Mouse (Mus musculus): Measurements from ENCODE around the gene Farp1. TPM values are rescaled to one million over a fixed set of nuclear protein-coding genes. Genes with fewer than 3 reads are reported as not detected.

Farp1 gene
- polyA plus RNA-seq, 1 experiment from 2014 or later = 32.5 TPM

DNA sequence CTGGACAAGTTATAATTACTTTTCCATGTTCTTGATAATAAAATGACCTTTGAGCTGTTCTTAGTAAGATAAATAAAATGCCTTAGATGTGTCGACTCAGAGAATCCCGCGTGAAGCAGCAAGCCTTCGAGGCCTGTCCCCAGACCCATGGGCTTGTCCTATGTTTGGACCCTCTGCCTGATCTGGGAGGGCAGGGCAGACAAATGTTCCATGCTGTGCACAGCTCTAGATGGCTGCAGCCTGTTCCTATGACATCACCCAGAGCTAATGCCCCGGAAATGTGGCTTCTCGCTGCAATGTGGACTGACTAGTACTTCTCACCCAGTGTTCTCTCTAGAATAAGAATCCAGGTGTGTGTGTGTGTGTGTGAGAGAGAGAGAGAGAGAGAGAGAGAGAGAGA, 229.5 kb downstream of the Farp1 start:
- H3K27me3 ChIP-seq = no peaks in the 10 kb centered on the region
- H3K36me3 ChIP-seq = peaks cover 52% of the 10 kb centered on the region
- no peak overlapping the region for H3K4me3 ChIP-seq (replicated peaks)
- no peak for ATAC-seq (ENCODE audit: insufficient number of reproducible peaks, low FRiP score, low TSS enrichment, low read depth)
- no peak overlapping the region for H3K27ac ChIP-seq (replicated peaks)
- no peaks in the 10 kb centered on the region for H3K9me3 ChIP-seq (replicated peaks)
- H3K4me2 ChIP-seq (replicated peaks) = no peak overlapping the region
- H3K9ac ChIP-seq = no peak overlapping the region
- peaks cover 7% of the 10 kb centered on the region; the same call in 1 of the 2 replicates for H3K4me1 ChIP-seq
- WGBS = 79% methylated on average over 6 of the region's 6 CpGs

DNA sequence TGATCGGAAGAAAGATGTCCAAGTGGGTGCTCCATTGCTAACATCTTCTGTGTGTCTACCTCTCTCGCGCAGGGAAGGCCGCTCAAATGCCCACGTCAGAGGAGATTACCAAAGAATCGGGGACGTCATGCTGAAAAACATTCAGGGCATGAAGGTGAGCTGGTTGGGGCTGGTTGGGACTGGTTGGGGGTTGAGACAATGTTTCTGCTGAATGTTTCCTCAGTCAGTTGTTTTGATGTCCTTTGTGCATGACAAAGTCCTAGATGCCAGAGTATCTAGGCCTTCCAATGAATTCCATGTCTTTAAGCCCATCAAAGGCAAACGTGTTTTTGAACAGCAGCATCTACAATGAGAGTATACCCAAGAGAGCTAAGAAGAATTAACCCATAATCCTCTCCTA, 232.8 kb downstream of the Farp1 start:
- ATAC-seq (ENCODE audit: insufficient number of reproducible peaks, low FRiP score, low TSS enrichment, low read depth) = no peak
- Histone ChIP-seq H3K9me3 (replicated peaks) (no peaks in the 10 kb centered on the region), H3K27me3 (no peaks in the 10 kb centered on the region), H3K4me2 (replicated peaks) (no peak overlapping the region), H3K4me1 (no peaks in the 10 kb centered on the region), H3K36me3 (peaks cover 64% of the 10 kb centered on the region), H3K27ac (replicated peaks) (no peak overlapping the region), H3K9ac (no peak overlapping the region), H3K4me3 (replicated peaks) (no peak overlapping the region)
- WGBS = 76% methylated on average over 8 of the region's 8 CpGs

DNA sequence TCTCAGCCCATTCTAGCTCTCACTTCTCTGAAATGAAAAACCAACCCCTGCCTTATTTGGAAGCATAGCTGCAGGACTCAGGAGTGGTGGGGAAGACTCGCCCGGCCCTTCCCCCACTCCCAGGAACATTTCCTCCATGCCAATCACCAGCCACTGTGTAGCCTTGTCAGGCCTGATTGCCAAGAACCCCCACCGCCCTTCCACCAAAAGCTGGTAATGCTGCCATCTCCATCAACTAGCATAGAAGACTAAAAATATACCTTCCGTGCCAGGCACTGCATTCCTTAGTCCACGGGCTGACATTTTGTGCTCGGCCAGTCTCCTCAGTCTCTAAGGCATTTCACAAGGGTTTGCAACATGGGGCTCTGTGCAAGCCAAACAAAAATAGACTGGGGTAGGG, 235.5 kb downstream of the Farp1 start:
- H3K36me3 ChIP-seq = peaks cover 78% of the 10 kb centered on the region
- no peak overlapping the region for H3K9ac ChIP-seq
- WGBS = 63% methylated on average over 6 of the region's 6 CpGs
- no peak overlapping the region for H3K4me2 ChIP-seq (replicated peaks)
- no peak overlapping the region for H3K4me3 ChIP-seq (replicated peaks)
- no peaks in the 10 kb centered on the region for H3K9me3 ChIP-seq (replicated peaks)
- no peak for ATAC-seq (ENCODE audit: insufficient number of reproducible peaks, low FRiP score, low TSS enrichment, low read depth)
- no peaks in the 10 kb centered on the region for H3K27me3 ChIP-seq
- H3K27ac ChIP-seq (replicated peaks) = no peak overlapping the region
- no peaks in the 10 kb centered on the region for H3K4me1 ChIP-seq

DNA sequence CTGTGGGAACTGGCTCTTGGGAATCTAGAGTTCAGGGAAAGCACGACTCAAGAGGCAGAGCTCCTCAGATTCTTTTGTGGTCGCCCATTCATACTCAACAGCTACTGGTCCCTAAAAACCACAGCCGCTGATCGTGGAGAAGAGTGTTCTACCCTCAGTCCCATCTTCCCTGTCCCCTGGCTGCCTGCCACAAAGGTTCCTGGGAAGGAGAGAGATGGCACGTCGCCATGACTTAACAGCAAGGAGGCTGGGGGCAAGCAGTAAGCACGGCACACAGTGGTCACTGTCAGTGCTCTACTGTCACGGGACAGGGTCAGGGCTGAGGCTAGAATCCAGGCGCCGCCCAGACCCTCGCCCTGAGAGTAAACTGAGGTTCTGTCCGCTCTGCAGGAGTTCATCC, 240.0 kb downstream of the Farp1 start:
- no peak for ATAC-seq (ENCODE audit: insufficient number of reproducible peaks, low FRiP score, low TSS enrichment, low read depth)

DNA sequence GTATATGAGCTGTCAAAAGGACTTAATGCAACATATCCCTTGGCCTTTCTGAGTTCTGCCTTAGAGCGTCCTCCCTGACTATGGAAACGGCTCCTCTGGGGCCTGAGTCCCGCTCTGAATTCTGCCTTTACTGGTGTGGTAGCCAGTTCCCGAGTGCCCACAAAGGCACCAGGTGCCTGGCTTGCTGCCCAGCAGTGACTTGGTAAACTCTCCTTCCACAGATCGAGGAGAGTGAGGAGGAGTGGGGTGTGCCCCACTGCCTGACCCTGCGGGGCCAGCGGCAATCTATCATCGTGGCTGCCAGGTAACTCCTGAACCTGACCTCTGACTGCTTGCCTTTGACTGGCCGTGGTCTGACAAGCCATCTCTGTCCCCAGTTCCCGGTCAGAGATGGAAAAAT, 241.0 kb downstream of the Farp1 start:
- WGBS = 85% methylated on average over 10 of the region's 10 CpGs
- peaks cover 92% of the 10 kb centered on the region for H3K36me3 ChIP-seq
- no peak for ATAC-seq (ENCODE audit: insufficient number of reproducible peaks, low FRiP score, low TSS enrichment, low read depth)

More for the DNA sequence above, 240.0 kb downstream of the Farp1 start:
- Histone ChIP-seq H3K36me3 (peaks cover 91% of the 10 kb centered on the region), H3K27ac (replicated peaks) (no peak overlapping the region), H3K9ac (no peak overlapping the region), H3K9me3 (replicated peaks) (no peaks in the 10 kb centered on the region), H3K4me2 (replicated peaks) (no peak overlapping the region), H3K4me3 (replicated peaks) (no peak overlapping the region), H3K4me1 (no peaks in the 10 kb centered on the region), H3K27me3 (no peaks in the 10 kb centered on the region)
- 77% methylated on average over 12 of the region's 12 CpGs for WGBS

DNA sequence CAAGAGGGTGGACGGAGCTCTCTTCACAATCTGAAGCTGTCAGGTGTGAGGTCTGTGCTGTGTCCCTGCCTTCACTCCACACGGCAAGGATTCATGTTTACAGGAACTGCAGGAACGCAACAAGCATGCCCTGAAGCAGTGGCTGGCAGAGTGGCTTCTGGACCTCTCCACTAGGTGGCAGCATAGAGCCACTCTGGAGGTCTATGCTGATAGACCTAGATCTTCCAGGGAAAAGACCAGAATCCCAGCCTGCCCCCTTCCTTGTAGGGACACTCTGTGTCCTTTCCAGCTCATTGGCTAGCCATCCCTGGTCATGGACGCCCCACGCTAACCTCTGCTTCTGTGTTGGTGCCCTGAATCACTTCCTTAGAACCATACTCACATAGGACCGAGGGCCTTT, 244.1 kb downstream of the Farp1 start:
- Histone ChIP-seq H3K9me3 (replicated peaks) (no peaks in the 10 kb centered on the region), H3K36me3 (peaks cover 95% of the 10 kb centered on the region)

More for the DNA sequence above, 241.0 kb downstream of the Farp1 start:
- H3K4me3 ChIP-seq (replicated peaks) = no peak overlapping the region
- H3K4me1 ChIP-seq = no peaks in the 10 kb centered on the region
- no peak overlapping the region for H3K4me2 ChIP-seq (replicated peaks)
- H3K9ac ChIP-seq = no peak overlapping the region
- H3K9me3 ChIP-seq (replicated peaks) = no peaks in the 10 kb centered on the region
- no peak overlapping the region for H3K27ac ChIP-seq (replicated peaks)
- H3K27me3 ChIP-seq = no peaks in the 10 kb centered on the region

DNA sequence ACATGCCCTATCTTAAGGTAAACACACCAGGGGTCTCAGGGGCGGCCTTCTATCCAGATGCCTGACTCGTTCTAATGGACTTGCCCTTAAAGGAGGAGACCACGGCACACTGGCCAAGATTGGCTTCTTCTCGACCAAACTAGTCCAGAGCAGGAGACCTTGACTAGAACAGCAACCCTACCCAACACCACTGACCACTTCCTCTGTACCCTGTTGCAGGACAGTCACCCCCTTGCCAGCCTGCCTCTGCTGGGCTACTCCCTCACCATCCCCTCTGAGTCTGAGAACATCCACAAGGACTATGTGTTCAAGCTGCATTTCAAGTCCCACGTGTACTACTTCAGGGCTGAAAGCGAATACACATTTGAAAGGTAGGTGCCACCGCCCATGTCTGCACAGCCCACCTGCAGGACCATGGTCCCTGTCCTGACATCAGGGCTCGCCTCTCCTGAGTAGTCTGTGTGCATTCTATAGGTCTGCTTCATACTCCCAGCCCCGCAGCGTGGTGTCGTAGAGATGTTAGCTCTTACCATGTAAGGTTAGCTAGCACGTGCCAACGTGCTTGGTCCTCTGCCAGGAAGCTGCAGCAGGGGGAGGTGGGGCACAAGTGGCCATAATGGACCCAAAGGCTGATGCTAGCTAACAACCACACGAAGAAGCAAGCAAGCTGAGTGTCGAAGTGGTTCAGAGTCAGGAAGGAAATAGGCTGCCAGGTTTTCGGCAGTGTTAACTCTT, 245.8 kb downstream of the Farp1 start:
- no peak overlapping the region for H3K27ac ChIP-seq (replicated peaks)
- no peak for ATAC-seq (ENCODE audit: insufficient number of reproducible peaks, low FRiP score, low TSS enrichment, low read depth)
- no peak overlapping the region for H3K9ac ChIP-seq
- 81% methylated on average over 16 of the region's 16 CpGs for WGBS
- H3K36me3 ChIP-seq = peaks cover 95% of the 10 kb centered on the region
- H3K27me3 ChIP-seq = no peaks in the 10 kb centered on the region
- no peak overlapping the region for H3K4me3 ChIP-seq (replicated peaks)
- no peaks in the 10 kb centered on the region for H3K4me1 ChIP-seq
- H3K4me2 ChIP-seq (replicated peaks) = no peak overlapping the region
- H3K9me3 ChIP-seq (replicated peaks) = no peaks in the 10 kb centered on the region

More for the DNA sequence above, 244.1 kb downstream of the Farp1 start:
- H3K4me1 ChIP-seq = no peaks in the 10 kb centered on the region
- H3K9ac ChIP-seq = no peak overlapping the region
- H3K4me2 ChIP-seq (replicated peaks) = no peak overlapping the region
- H3K27ac ChIP-seq (replicated peaks) = no peak overlapping the region
- 32% methylated on average over 6 of the region's 6 CpGs for WGBS
- peak; percentile 13; the same call in 1 of the 2 replicates for ATAC-seq (ENCODE audit: insufficient number of reproducible peaks, low FRiP score, low TSS enrichment, low read depth)
- H3K27me3 ChIP-seq = no peaks in the 10 kb centered on the region
- H3K4me3 ChIP-seq (replicated peaks) = no peak overlapping the region

DNA sequence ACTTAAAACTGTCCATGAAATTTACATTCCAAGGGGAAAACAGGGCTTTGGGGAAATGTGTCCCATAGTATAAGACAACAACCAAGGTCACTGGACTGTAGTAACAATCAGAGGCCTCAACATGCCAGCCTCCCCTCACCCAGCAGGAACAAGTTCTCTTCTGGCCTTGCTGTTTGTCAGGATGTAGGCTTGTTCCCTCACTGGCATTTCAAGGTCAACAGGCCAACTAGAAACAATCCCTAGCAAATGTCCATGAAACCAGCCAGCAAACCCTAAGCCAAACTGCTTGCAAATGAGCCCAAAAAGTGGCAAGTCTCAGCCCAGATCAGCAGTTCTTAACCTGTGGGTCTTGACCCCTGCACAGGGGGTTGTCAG, 246.3 kb downstream of the Farp1 start:
- no peak for ATAC-seq (ENCODE audit: insufficient number of reproducible peaks, low FRiP score, low TSS enrichment, low read depth)
- Histone ChIP-seq H3K9ac (no peak overlapping the region), H3K4me2 (replicated peaks) (no peak overlapping the region), H3K27me3 (no peaks in the 10 kb centered on the region), H3K36me3 (peaks cover 96% of the 10 kb centered on the region), H3K27ac (replicated peaks) (no peak overlapping the region), H3K4me3 (replicated peaks) (no peak overlapping the region), H3K9me3 (replicated peaks) (no peaks in the 10 kb centered on the region), H3K4me1 (no peaks in the 10 kb centered on the region)

DNA sequence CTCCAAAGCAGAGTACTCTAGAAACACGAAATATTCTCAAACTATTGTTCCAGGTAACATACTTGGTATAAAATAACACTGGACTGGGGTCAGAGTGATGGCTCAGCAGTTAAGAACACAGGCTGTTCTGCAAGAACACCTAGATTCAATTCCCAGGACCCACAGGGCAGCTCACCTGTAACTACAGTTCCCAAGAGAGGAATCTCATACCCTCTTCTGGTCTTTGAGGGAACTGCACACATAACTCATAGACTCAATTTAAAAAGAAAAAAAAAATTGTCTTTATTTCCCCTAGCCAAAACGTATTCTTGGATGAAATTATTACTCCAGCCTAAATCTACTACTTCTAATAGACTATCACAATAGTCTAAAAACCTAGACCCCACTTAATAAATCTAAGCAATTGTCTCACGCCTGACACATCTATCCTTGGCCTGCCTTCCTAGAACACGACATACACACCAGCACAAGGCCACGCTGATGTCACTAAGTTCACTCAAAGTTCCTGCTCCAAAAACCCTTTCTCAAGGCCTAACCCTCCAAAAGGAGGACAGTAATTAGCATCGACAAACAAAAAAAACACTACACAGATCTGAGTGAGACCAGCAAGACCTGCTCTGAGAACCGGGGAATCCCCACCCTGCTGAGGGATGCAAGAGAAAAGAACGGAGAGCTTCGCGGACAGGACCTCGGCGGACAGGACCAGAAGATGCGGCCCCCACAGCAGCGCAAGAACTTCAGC, 250.6 kb downstream of the Farp1 start:
- Histone ChIP-seq H3K4me1 (no peaks in the 10 kb centered on the region), H3K9ac (no peak overlapping the region), H3K4me2 (replicated peaks) (no peak overlapping the region), H3K4me3 (replicated peaks) (no peak overlapping the region), H3K27me3 (no peaks in the 10 kb centered on the region), H3K27ac (replicated peaks) (no peak overlapping the region), H3K9me3 (replicated peaks) (no peaks in the 10 kb centered on the region), H3K36me3 (peaks cover 75% of the 10 kb centered on the region)
- WGBS = 92% methylated on average over 14 of the region's 14 CpGs
- ATAC-seq (ENCODE audit: insufficient number of reproducible peaks, low FRiP score, low TSS enrichment, low read depth) = no peak

DNA sequence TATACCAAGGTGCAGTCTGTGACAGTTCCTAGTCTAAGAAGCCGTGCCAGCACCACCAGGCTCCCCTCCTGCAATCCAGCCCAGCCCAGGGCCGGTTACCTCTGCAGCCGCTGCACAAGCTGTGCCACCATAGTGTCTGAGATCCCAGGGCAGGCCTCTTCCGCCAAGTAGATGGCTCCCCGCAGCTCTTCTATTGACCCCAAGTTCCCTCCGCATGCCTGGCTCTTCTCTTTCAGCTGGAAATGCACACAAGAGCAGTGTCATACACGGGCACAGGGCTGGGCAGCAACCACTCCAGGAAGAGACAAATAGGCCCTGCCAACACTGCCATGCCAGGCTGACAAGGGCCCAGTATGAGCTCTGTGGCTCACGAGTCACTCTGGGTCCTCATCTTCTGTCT, 256.9 kb downstream of the Farp1 start:
- no peaks in the 10 kb centered on the region for H3K4me1 ChIP-seq

DNA sequence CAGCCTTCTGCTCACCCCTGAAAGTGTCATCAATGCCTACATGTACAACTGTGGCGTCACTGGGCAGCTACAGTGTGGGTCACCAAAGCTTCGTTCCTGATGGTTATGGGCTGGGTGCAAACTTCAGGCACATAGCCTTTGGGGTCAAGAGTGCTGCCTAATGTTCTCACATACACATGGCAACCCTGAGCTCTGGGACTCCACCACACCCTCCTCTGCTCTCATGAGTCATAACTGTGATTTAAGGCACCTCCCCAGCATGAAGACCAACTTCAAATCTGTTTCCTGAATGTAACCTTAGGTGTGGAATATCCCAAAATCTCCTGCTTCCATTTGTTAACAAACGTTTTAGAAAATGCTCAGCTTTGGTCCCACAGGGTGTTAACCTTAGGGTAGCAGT, 257.4 kb downstream of the Farp1 start:
- no peak overlapping the region for H3K27ac ChIP-seq (replicated peaks)

More for the DNA sequence above, 256.9 kb downstream of the Farp1 start:
- no peak overlapping the region for H3K27ac ChIP-seq (replicated peaks)
- WGBS = 89% methylated on average over 8 of the region's 8 CpGs
- no peak overlapping the region for H3K9ac ChIP-seq
- H3K36me3 ChIP-seq = peaks cover 70% of the 10 kb centered on the region
- no peaks in the 10 kb centered on the region for H3K27me3 ChIP-seq
- no peak overlapping the region for H3K4me3 ChIP-seq (replicated peaks)
- no peak overlapping the region for H3K4me2 ChIP-seq (replicated peaks)
- H3K9me3 ChIP-seq (replicated peaks) = no peaks in the 10 kb centered on the region
- no peak for ATAC-seq (ENCODE audit: insufficient number of reproducible peaks, low FRiP score, low TSS enrichment, low read depth)

More for the DNA sequence above, 257.4 kb downstream of the Farp1 start:
- H3K9me3 ChIP-seq (replicated peaks) = no peaks in the 10 kb centered on the region
- peaks cover 67% of the 10 kb centered on the region for H3K36me3 ChIP-seq
- 96% methylated on average over 3 of the region's 3 CpGs for WGBS
- no peak overlapping the region for H3K4me3 ChIP-seq (replicated peaks)
- H3K4me2 ChIP-seq (replicated peaks) = no peak overlapping the region
- no peak for ATAC-seq (ENCODE audit: insufficient number of reproducible peaks, low FRiP score, low TSS enrichment, low read depth)
- no peaks in the 10 kb centered on the region for H3K4me1 ChIP-seq
- H3K9ac ChIP-seq = no peak overlapping the region
- H3K27me3 ChIP-seq = no peaks in the 10 kb centered on the region
